Mouse (Mus musculus) cortical plate, adult 2 months (tissue): ENCODE data around the gene Rap1a. TPM values are rescaled to one million over a fixed set of nuclear protein-coding genes. Genes with fewer than 3 reads are reported as not detected.

Source experiments
- H3K27ac ChIP-seq: fragments of 200-500 bp; 2 replicates; pipeline ENCODE4 v1.5.1; 2012; ENCODE audit warnings: low read length, control low read depth, inconsistent platforms; ENCODE audit not compliant: insufficient read depth
- H3K4me1 ChIP-seq: fragments of 200-500 bp; 2 replicates; pipeline ENCODE4 v1.6.1; 2011; ENCODE audit warnings: low read length; ENCODE audit not compliant: control insufficient read depth, insufficient read depth
- H3K4me3 ChIP-seq: fragments of 200-500 bp; 2 replicates; pipeline ENCODE4 v1.5.1; 2011; ENCODE audit warnings: mild to moderate bottlenecking, low read length, control low read depth; ENCODE audit not compliant: insufficient read depth
- CTCF ChIP-seq: fragments of 200-500 bp; IDR thresholded peaks from 2 replicates; pipeline ENCODE4 v1.5.1; 2011; ENCODE audit warnings: mild to moderate bottlenecking, control low read depth, low read length; ENCODE audit not compliant: insufficient read depth; ENCODE audit errors: extremely low read depth
- POLR2A ChIP-seq: fragments of 200-500 bp; IDR thresholded peaks from 2 replicates; pipeline ENCODE4 v1.6.1; 2011; ENCODE audit warnings: mild to moderate bottlenecking, low read length, control low read depth; ENCODE audit not compliant: insufficient read depth; ENCODE audit errors: extremely low read depth
- polyA plus RNA-seq: library from polyadenylated mRNA; depleted of rRNA; stranded (reverse); fragments of >200 nt; gene quantifications from 2 replicates; pipeline ENCODE4 v1.2.3, GENCODE M21; 2012; rRNA removed

Gene Rap1a
- polyA plus RNA-seq, 1 experiment: 51.0 TPM

GRCm38 (mm10) chr3:105697148-105697441 lies 104.0 kb downstream of the Rap1a start:
- no peak for TF ChIP-seq CTCF
- TF ChIP-seq POLR2A: no peak
- peaks cover 20% of the 10 kb centered on the region for H3K4me1 ChIP-seq
- no peak overlapping the region for H3K27ac ChIP-seq
- H3K4me3 ChIP-seq: no peak overlapping the region

GRCm38 (mm10) chr3:105696387-105697147 lies 104.6 kb downstream of the Rap1a start:
- Histone ChIP-seq H3K4me3 (no peak overlapping the region), H3K27ac (0 out of 2 replicates have a peak overlapping the region, but pooled peaks have one; percentile 15), H3K4me1 (peaks cover 20% of the 10 kb centered on the region)
- TF ChIP-seq POLR2A: no peak
- TF ChIP-seq CTCF: no peak

GRCm38 (mm10) chr3:105695476-105696386 lies 105.4 kb downstream of the Rap1a start:
- H3K27ac ChIP-seq: peak overlapping the region; percentile 75
- H3K4me3 ChIP-seq: no peak overlapping the region
- H3K4me1 ChIP-seq: peaks cover 20% of the 10 kb centered on the region
- TF ChIP-seq CTCF: no peak
- no peak for TF ChIP-seq POLR2A

GRCm38 (mm10) chr3:105693327-105694080 lies 107.6 kb downstream of the Rap1a start:
- peak overlapping the region; percentile 86 for H3K27ac ChIP-seq
- TF ChIP-seq POLR2A: no peak
- TF ChIP-seq CTCF: no peak
- peaks cover 20% of the 10 kb centered on the region for H3K4me1 ChIP-seq
- H3K4me3 ChIP-seq: no peak overlapping the region

- Histone ChIP-seq H3K27ac (no peak overlapping the region), H3K4me1 (peaks cover 2% of the 10 kb centered on the region; the same call in 1 of the 2 replicates), H3K4me3 (no peak overlapping the region)
- TF ChIP-seq POLR2A: no peak
- TF ChIP-seq CTCF: no peak
Observed at GRCm38 (mm10) chr3:105688536-105688935, 112.6 kb downstream of the Rap1a start.

- H3K27ac ChIP-seq: peak within 1 kb of the TSS; percentile 88
- H3K4me3 ChIP-seq: peak within 1 kb of the TSS; percentile 44
- TF ChIP-seq CTCF (peak; percentile 65), POLR2A (peak; percentile 48; the same call in 1 of the 2 replicates)
- H3K4me1 ChIP-seq: peaks cover 2% of the 10 kb centered on the region; the same call in 1 of the 2 replicates
Observed at GRCm38 (mm10) chr3:105687324-105688060, 113.6 kb downstream of the Rap1a start, which contains the start of gene Ddx20. Ddx20 (minus strand) TSS chr3:105687574.

GRCm38 (mm10) chr3:105686394-105687323 lies 114.5 kb downstream of the Rap1a start:
- peak overlapping the region; percentile 44 for H3K4me3 ChIP-seq
- H3K27ac ChIP-seq: no peak overlapping the region
- TF ChIP-seq POLR2A: no peak
- no peak for TF ChIP-seq CTCF
- peaks cover 2% of the 10 kb centered on the region; the same call in 1 of the 2 replicates for H3K4me1 ChIP-seq

- Histone ChIP-seq H3K4me3 (no peak overlapping the region), H3K27ac (no peak overlapping the region), H3K4me1 (no peaks in the 10 kb centered on the region)
- TF ChIP-seq POLR2A (no peak), CTCF (no peak)
Observed at GRCm38 (mm10) chr3:105680346-105680745, 120.8 kb downstream of the Rap1a start.

Other genes starting within 250 kb of the Rap1a start
- 9.1 and 9.4 TPM in 2 replicates for gene Ddx20, start 113.8 kb downstream of the Rap1a start, polyA plus RNA-seq
- 71.9 and 75.2 TPM in 2 replicates for gene Inka2, start 96.7 kb downstream of the Rap1a start, polyA plus RNA-seq
- 1.5 and 2.0 TPM in 2 replicates for gene Adora3, start 69.5 kb upstream of the Rap1a start, polyA plus RNA-seq
- 0.15 TPM in 1 of 2 replicates, not detected in the other for gene Tmigd3, start 69.6 kb upstream of the Rap1a start, polyA plus RNA-seq
- gene I830077J02Rik, start 131.3 kb upstream of the Rap1a start, polyA plus RNA-seq: 1.8 and 2.0 TPM in 2 replicates
- gene Wdr77, start 158.0 kb upstream of the Rap1a start, polyA plus RNA-seq: 43.1 and 47.0 TPM in 2 replicates
- 303 and 309 TPM in 2 replicates for gene Atp5f1, start 158.8 kb upstream of the Rap1a start, polyA plus RNA-seq
- gene Ovgp1, start 172.4 kb upstream of the Rap1a start, polyA plus RNA-seq: 9.1 and 10.2 TPM in 2 replicates
- 0.38 and 1.5 TPM in 2 replicates for gene Pifo, start 213.3 kb upstream of the Rap1a start, polyA plus RNA-seq
- gene Chil5, start 231.5 kb upstream of the Rap1a start, polyA plus RNA-seq: 0.19 TPM in 2 replicates